Mouse (Mus musculus) cortical plate, adult 2 months (tissue): ENCODE measurements around the gene Ppm1l. TPM values are rescaled to one million over a fixed set of nuclear protein-coding genes. Genes with fewer than 3 reads are reported as not detected.

ENCODE experiments used
- H3K27ac ChIP-seq: fragments of 200-500 bp; 2 replicates; pipeline ENCODE4 v1.5.1; 2012; ENCODE audit warnings: low read length, control low read depth, inconsistent platforms; ENCODE audit not compliant: insufficient read depth
- H3K4me1 ChIP-seq: fragments of 200-500 bp; 2 replicates; pipeline ENCODE4 v1.6.1; 2011; ENCODE audit warnings: low read length; ENCODE audit not compliant: control insufficient read depth, insufficient read depth
- H3K4me3 ChIP-seq: fragments of 200-500 bp; 2 replicates; pipeline ENCODE4 v1.5.1; 2011; ENCODE audit warnings: mild to moderate bottlenecking, low read length, control low read depth; ENCODE audit not compliant: insufficient read depth
- CTCF ChIP-seq: fragments of 200-500 bp; IDR thresholded peaks from 2 replicates; pipeline ENCODE4 v1.5.1; 2011; ENCODE audit warnings: mild to moderate bottlenecking, control low read depth, low read length; ENCODE audit not compliant: insufficient read depth; ENCODE audit errors: extremely low read depth
- POLR2A ChIP-seq: fragments of 200-500 bp; IDR thresholded peaks from 2 replicates; pipeline ENCODE4 v1.6.1; 2011; ENCODE audit warnings: mild to moderate bottlenecking, low read length, control low read depth; ENCODE audit not compliant: insufficient read depth; ENCODE audit errors: extremely low read depth
- polyA plus RNA-seq: library from polyadenylated mRNA; depleted of rRNA; stranded (reverse); fragments of >200 nt; gene quantifications from 2 replicates; pipeline ENCODE4 v1.2.3, GENCODE M21; 2012

Ppm1l gene
- polyA plus RNA-seq, 1 experiment, result 35.3 TPM

- no peak overlapping the region for H3K4me3 ChIP-seq
- TF ChIP-seq POLR2A (no peak), CTCF (no peak)
- H3K27ac ChIP-seq, result no peak overlapping the region
- peaks cover 8% of the 10 kb centered on the region for H3K4me1 ChIP-seq
These were observed 207.9 kb downstream of the Ppm1l start for GRCm38 (mm10) chr3:69524356-69525071.

- H3K27ac ChIP-seq, result no peak overlapping the region
- no peak for TF ChIP-seq CTCF
- TF ChIP-seq POLR2A, result no peak
- H3K4me1 ChIP-seq, result peaks cover 5% of the 10 kb centered on the region
- no peak overlapping the region for H3K4me3 ChIP-seq
These were observed 208.4 kb downstream of the Ppm1l start for GRCm38 (mm10) chr3:69525072-69525529.

- TF ChIP-seq CTCF (no peak), POLR2A (no peak)
- Histone ChIP-seq H3K4me1 (peaks cover 11% of the 10 kb centered on the region), H3K4me3 (no peak overlapping the region), H3K27ac (no peak overlapping the region)
These were observed 210.7 kb downstream of the Ppm1l start for GRCm38 (mm10) chr3:69527384-69527783.

DNA sequence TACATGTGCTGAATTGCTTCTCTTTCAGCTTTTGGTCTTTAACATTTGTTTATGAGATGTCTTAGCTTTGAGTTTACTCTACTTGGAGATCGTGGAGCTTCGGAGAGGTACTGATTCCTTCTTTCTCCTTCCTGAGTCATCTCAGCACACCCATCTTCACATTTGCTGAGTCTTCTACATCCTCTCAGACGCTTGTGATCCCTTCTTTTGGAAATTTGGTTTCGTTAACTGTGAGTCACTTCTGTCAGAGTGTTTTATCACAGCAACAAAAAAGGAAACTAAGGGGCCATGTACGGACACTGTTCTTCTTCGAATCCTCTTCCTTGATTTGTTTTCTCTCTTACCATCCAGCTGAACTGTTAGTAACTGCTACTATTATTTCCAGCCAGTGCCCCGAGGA is 212.9 kb downstream of the Ppm1l start:
- Histone ChIP-seq H3K4me3 (no peak overlapping the region), H3K4me1 (peaks cover 11% of the 10 kb centered on the region), H3K27ac (no peak overlapping the region)
- TF ChIP-seq CTCF (no peak), POLR2A (no peak)

DNA sequence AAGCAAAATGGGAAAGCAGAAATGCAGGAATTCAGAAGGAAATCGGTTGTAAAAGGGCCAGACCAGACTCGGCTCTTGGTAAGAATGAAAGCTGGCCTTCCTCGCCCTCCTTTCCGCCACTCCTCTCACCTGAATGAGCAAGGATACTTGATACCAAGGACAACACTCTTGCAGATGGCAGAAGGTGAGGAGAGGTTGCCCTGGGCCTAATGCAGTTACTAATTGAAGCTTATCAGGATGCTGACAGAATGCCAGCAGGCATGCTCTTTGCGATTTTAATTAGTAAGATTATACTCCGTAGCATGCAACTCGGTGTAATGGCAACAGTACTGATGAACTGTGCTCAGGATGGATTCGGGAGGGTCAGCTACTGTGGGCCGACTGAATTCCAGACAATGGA is 214.8 kb downstream of the Ppm1l start:
- Histone ChIP-seq H3K4me1 (peaks cover 7% of the 10 kb centered on the region), H3K27ac (no peak overlapping the region), H3K4me3 (no peak overlapping the region)
- TF ChIP-seq POLR2A, result no peak
- no peak for TF ChIP-seq CTCF

DNA sequence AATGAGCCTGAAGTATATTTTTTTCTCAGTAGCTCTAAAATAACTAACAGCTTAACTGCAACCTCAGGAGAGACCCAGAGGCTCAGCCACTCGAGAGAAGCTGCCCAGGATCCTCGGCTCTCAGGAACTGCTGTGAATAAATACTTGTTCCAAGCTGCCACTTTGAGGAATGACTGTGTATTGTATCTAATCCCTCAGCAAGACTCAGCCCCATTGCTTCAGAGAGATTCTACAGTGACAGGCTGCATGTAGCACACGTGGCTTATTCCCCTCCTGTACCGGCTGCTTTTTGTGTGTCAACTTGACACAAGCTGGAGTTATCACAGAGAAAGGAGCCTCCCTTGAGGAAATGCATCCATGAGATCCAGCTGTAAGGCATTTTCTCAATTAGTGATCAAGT is 216.0 kb downstream of the Ppm1l start:
- TF ChIP-seq CTCF (no peak), POLR2A (no peak)
- Histone ChIP-seq H3K4me3 (no peak overlapping the region), H3K4me1 (peaks cover 7% of the 10 kb centered on the region), H3K27ac (no peak overlapping the region)

GRCm38 (mm10) chr3:69535486-69535885 is 218.8 kb downstream of the Ppm1l start:
- TF ChIP-seq POLR2A (no peak), CTCF (no peak)
- H3K4me3 ChIP-seq, result no peak overlapping the region
- peaks cover 5% of the 10 kb centered on the region for H3K4me1 ChIP-seq
- no peak overlapping the region for H3K27ac ChIP-seq

DNA sequence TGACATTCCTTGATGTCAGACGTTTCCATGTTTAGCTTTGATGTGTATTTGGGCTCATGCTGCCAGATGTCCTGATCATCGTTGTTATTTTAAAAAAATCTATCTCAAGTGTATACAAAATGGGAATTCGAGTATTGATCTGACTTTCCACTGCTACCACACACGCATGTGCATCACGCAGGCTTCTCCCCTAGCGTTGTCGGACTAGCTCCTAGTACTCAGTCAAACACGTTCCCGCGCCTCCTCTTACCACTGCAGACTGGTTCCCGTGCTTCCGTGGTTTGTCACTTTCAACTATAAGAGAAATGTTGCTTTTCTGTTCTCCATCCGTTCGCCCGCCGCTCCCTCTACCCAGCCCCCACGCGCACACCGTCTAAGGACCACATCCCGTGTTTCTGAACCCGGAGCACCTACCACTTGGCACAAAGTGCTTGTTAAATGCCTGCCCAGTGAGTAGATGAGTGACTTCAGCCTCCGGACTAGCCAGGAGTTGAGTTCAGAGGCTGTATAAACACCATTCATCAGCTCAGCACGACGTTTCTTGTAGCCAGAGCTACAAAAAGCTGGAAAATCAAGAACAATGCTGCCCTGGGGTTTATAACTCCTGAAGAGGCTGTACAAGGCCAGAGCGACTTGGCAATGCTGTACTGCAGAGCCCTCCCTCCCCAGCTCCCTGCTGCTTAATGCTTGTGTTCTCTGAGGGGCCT is 219.4 kb downstream of the Ppm1l start:
- H3K4me3 ChIP-seq, result no peak overlapping the region
- H3K4me1 ChIP-seq, result peaks cover 4% of the 10 kb centered on the region
- no peak overlapping the region for H3K27ac ChIP-seq
- TF ChIP-seq CTCF, result no peak
- no peak for TF ChIP-seq POLR2A

DNA sequence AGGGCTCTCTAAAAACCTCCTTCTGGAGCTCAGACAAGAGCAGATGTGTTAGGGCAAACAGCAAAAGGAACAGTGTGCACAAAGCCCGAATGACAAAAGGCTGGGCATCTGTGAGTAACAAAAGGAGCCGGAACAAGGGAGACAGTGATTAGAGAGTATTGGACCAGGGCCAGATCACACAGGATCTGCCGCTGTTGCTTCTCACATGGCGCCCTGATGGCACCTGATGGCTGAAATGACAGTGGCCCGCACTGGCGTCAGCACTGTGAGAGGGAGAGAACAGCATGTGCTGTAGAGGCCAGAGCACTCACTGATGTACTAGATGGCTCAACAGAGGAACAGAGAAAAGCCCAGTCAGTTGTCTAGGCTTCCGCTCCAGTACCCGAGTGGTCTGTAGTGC is 226.3 kb downstream of the Ppm1l start:
- Histone ChIP-seq H3K27ac (no peak overlapping the region), H3K4me3 (no peak overlapping the region), H3K4me1 (peaks cover 1% of the 10 kb centered on the region; the same call in 1 of the 2 replicates)
- TF ChIP-seq CTCF, result no peak
- no peak for TF ChIP-seq POLR2A

GRCm38 (mm10) chr3:69543730-69544129 is 227.1 kb downstream of the Ppm1l start:
- Histone ChIP-seq H3K4me1 (peaks cover 3% of the 10 kb centered on the region; the same call in 1 of the 2 replicates), H3K4me3 (no peak overlapping the region), H3K27ac (no peak overlapping the region)
- TF ChIP-seq CTCF, result no peak
- no peak for TF ChIP-seq POLR2A
